Mouse (Mus musculus): ENCODE measurements at regions not wholly inside any gene's neighbourhood (a gene's known extent, or its start where the extent isn't known, plus 50 kb on each side); places are given as distances from the start of the nearest gene placed in this dataset.

DNA sequence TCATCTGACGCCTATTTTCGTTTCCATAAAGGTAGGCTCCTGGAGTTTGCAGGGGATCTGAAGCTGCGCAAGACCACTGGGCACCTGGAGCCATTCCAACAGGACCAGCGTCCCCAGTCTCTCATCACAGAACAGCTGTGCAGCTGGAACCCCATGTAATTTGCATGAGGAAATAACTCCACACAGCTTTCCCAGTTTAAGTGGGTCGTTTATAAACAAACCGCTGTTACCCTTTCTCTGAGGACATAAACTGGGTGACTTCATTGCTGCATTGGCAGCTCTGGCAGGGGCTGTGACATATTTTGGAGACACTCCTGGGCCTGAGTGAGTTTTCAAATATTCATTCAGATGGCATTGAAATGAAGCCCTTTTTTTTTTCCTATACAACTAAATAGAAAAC lies 145.2 kb downstream of the Tmem18 start:
- no peak overlapping the region for H3K9ac ChIP-seq (replicated peaks; ENCODE audit: low read depth)
- no peak for ATAC-seq
- H3K4me1 ChIP-seq (ENCODE audit: insufficient read depth, low read depth, low read length), result no peaks in the 10 kb centered on the region
- H3K27me3 ChIP-seq (replicated peaks; ENCODE audit: insufficient read depth, low read length), result no peaks in the 10 kb centered on the region
- no peak for DNase-seq (ENCODE audit: low spot score)
- no peaks in the 10 kb centered on the region for H3K36me3 ChIP-seq (ENCODE audit: insufficient read depth, low read length)
- H3K9me3 ChIP-seq (ENCODE audit: low read length), result no peaks in the 10 kb centered on the region
- 76% methylated on average over 6 of the region's 6 CpGs for WGBS
- no peak overlapping the region for H3K4me2 ChIP-seq (replicated peaks; ENCODE audit: low read depth, low read length)
- TF ChIP-seq EP300 (IDR thresholded peaks at IDR 0.05) (no peak), CTCF (IDR thresholded peaks at IDR 0.05) (no peak)
- H3K27ac ChIP-seq (ENCODE audit: low read length), result no peak overlapping the region
- no peak overlapping the region for H3K4me3 ChIP-seq (ENCODE audit: low read depth, low read length)

GRCm38 (mm10) chr12:30767621-30768020 lies 116.5 kb upstream of the Alkal2 start:
- Histone ChIP-seq H3K9ac (replicated peaks; ENCODE audit: low read depth) (no peak overlapping the region), H3K36me3 (ENCODE audit: insufficient read depth, low read length) (no peaks in the 10 kb centered on the region), H3K4me3 (ENCODE audit: low read depth, low read length) (no peak overlapping the region), H3K9me3 (ENCODE audit: low read length) (no peaks in the 10 kb centered on the region), H3K4me2 (replicated peaks; ENCODE audit: low read depth, low read length) (no peak overlapping the region), H3K4me1 (ENCODE audit: insufficient read depth, low read depth, low read length) (no peaks in the 10 kb centered on the region), H3K27me3 (replicated peaks; ENCODE audit: insufficient read depth, low read length) (no peaks in the 10 kb centered on the region), H3K27ac (ENCODE audit: low read length) (no peak overlapping the region)
- DNase-seq (ENCODE audit: low spot score) (no peak), ATAC-seq (no peak)
- TF ChIP-seq CTCF (IDR thresholded peaks at IDR 0.05) (no peak), EP300 (IDR thresholded peaks at IDR 0.05) (no peak)

GRCm38 (mm10) chr12:30793371-30793770 lies 90.8 kb upstream of the Alkal2 start:
- H3K4me3 ChIP-seq (ENCODE audit: low read depth, low read length), result no peak overlapping the region
- H3K9me3 ChIP-seq (ENCODE audit: low read length), result no peaks in the 10 kb centered on the region
- no peak for DNase-seq (ENCODE audit: low spot score)
- no peak overlapping the region for H3K27ac ChIP-seq (ENCODE audit: low read length)
- H3K4me2 ChIP-seq (replicated peaks; ENCODE audit: low read depth, low read length), result no peak overlapping the region
- no peak for ATAC-seq
- no peaks in the 10 kb centered on the region for H3K27me3 ChIP-seq (replicated peaks; ENCODE audit: insufficient read depth, low read length)
- WGBS, result 89% methylated on average over 2 of the region's 2 CpGs
- H3K4me1 ChIP-seq (ENCODE audit: insufficient read depth, low read depth, low read length), result no peaks in the 10 kb centered on the region
- no peaks in the 10 kb centered on the region for H3K36me3 ChIP-seq (ENCODE audit: insufficient read depth, low read length)
- H3K9ac ChIP-seq (replicated peaks; ENCODE audit: low read depth), result no peak overlapping the region
- TF ChIP-seq CTCF (IDR thresholded peaks at IDR 0.05), result no peak
- TF ChIP-seq EP300 (IDR thresholded peaks at IDR 0.05), result no peak

DNA sequence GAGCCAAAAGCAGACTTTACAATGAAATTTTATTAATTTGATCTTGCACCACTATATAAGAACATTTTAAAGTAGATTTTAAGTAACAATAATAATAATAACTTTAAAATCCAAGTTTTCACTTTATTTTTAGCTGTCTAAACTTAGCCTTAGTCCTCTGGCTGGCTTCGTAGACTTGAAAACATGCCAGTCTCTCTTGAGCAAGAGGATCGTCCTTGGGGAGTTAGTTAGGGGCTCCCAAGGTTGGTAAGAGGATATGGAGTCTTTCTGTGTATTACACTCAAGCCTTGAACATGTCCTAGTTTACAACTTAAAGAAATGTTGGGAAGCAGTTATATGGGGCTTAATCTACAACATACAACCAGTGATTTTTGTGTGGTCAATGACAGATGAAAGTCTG lies 68.0 kb upstream of the Alkal2 start:
- H3K4me3 ChIP-seq (ENCODE audit: low read depth, low read length), result no peak overlapping the region
- no peak overlapping the region for H3K4me2 ChIP-seq (replicated peaks; ENCODE audit: low read depth, low read length)
- H3K9ac ChIP-seq (replicated peaks; ENCODE audit: low read depth), result no peak overlapping the region
- H3K9me3 ChIP-seq (ENCODE audit: low read length), result no peaks in the 10 kb centered on the region
- no peaks in the 10 kb centered on the region for H3K36me3 ChIP-seq (ENCODE audit: insufficient read depth, low read length)
- DNase-seq (ENCODE audit: low spot score), result no peak
- H3K27ac ChIP-seq (ENCODE audit: low read length), result no peak overlapping the region
- WGBS, result 58% methylated on average over 2 of the region's 2 CpGs
- no peaks in the 10 kb centered on the region for H3K4me1 ChIP-seq (ENCODE audit: insufficient read depth, low read depth, low read length)
- no peak for ATAC-seq
- no peaks in the 10 kb centered on the region for H3K27me3 ChIP-seq (replicated peaks; ENCODE audit: insufficient read depth, low read length)
- TF ChIP-seq CTCF (IDR thresholded peaks at IDR 0.05), result no peak

- DNase-seq (ENCODE audit: low spot score), result no peak
- ATAC-seq, result no peak
- Histone ChIP-seq H3K4me2 (replicated peaks; ENCODE audit: low read depth, low read length) (no peak overlapping the region), H3K4me1 (ENCODE audit: insufficient read depth, low read depth, low read length) (no peaks in the 10 kb centered on the region), H3K9me3 (ENCODE audit: low read length) (no peaks in the 10 kb centered on the region), H3K27ac (ENCODE audit: low read length) (no peak overlapping the region), H3K9ac (replicated peaks; ENCODE audit: low read depth) (no peak overlapping the region), H3K27me3 (replicated peaks; ENCODE audit: insufficient read depth, low read length) (no peaks in the 10 kb centered on the region), H3K36me3 (ENCODE audit: insufficient read depth, low read length) (no peaks in the 10 kb centered on the region), H3K4me3 (ENCODE audit: low read depth, low read length) (no peak overlapping the region)
- no peak for TF ChIP-seq EP300 (IDR thresholded peaks at IDR 0.05)
- TF ChIP-seq CTCF (IDR thresholded peaks at IDR 0.05), result no peak
- WGBS, result 83% methylated on average over 3 of the region's 3 CpGs
These were observed 52.7 kb upstream of the Alkal2 start for GRCm38 (mm10) chr12:30831383-30831782.

All from lung, postnatal 0 days (tissue).